Mouse (Mus musculus) adrenal gland, postnatal 36 days (tissue): ENCODE measurements at regions not wholly inside any gene's neighbourhood (a gene's known extent, or its start where the extent isn't known, plus 50 kb on each side); places are given as distances from the start of the nearest gene placed in this dataset.

Source experiments
- DNase-seq, 2 experiments: peaks; one replicate each; pipeline ENCODE4 v3.0.0; 2021; ENCODE audit warnings: mixed read lengths in 1 of 2

GRCm38 (mm10) chr4:25488479-25489069 lies 207.0 kb upstream of the Ufl1 start:
- DNase-seq = no peak

GRCm38 (mm10) chr4:25483621-25483933 lies 202.0 kb upstream of the Ufl1 start:
- no peak for DNase-seq

- no peak for DNase-seq
Measured at GRCm38 (mm10) chr4:25482933-25483620, 201.5 kb upstream of the Ufl1 start.

GRCm38 (mm10) chr4:25473026-25473425 lies 191.4 kb upstream of the Ufl1 start:
- no peak for DNase-seq

GRCm38 (mm10) chr4:25466490-25466889 lies 184.9 kb upstream of the Ufl1 start:
- DNase-seq = no peak

- no peak for DNase-seq
Measured at GRCm38 (mm10) chr4:25464792-25465590, 183.4 kb upstream of the Ufl1 start.

GRCm38 (mm10) chr4:25464069-25464468 lies 182.4 kb upstream of the Ufl1 start:
- no peak for DNase-seq

- DNase-seq = no peak
Measured at GRCm38 (mm10) chr4:25460127-25460526, 178.5 kb upstream of the Ufl1 start.

- no peak for DNase-seq
Measured at GRCm38 (mm10) chr4:25454752-25455151, 173.1 kb upstream of the Ufl1 start.

- no peak for DNase-seq
Measured at GRCm38 (mm10) chr4:25453127-25453806, 171.6 kb upstream of the Ufl1 start.

GRCm38 (mm10) chr4:25451865-25452264 lies 170.2 kb upstream of the Ufl1 start:
- no peak for DNase-seq

- DNase-seq = no peak
Measured at GRCm38 (mm10) chr4:25432203-25432602, 150.6 kb upstream of the Ufl1 start.

GRCm38 (mm10) chr4:25416330-25416729 lies 134.7 kb upstream of the Ufl1 start:
- DNase-seq = no peak

GRCm38 (mm10) chr4:25410440-25410839 lies 128.8 kb upstream of the Ufl1 start:
- peak in 1 of 2 experiments; percentile 2 for DNase-seq

GRCm38 (mm10) chr4:25408696-25409448 lies 127.3 kb upstream of the Ufl1 start:
- no peak for DNase-seq

- no peak for DNase-seq
Measured at GRCm38 (mm10) chr4:25407842-25408241, 126.2 kb upstream of the Ufl1 start.

- DNase-seq = no peak
Measured at GRCm38 (mm10) chr4:25389542-25389941, 107.9 kb upstream of the Ufl1 start.

GRCm38 (mm10) chr4:25372041-25372440 lies 90.4 kb upstream of the Ufl1 start:
- DNase-seq = no peak

- no peak for DNase-seq
Measured at GRCm38 (mm10) chr4:25364402-25364801, 82.8 kb upstream of the Ufl1 start.

GRCm38 (mm10) chr4:25337638-25338037 lies 56.0 kb upstream of the Ufl1 start:
- no peak for DNase-seq
